Mouse (Mus musculus) embryonic facial prominence, embryonic 14.5 days (tissue): Measurements from ENCODE around the gene Ercc8. TPM values are rescaled to one million over a fixed set of nuclear protein-coding genes. Genes with fewer than 3 reads are reported as not detected.

Experiments
- ATAC-seq: fragments of 200-750 bp; cut with Nextera tagmentation; 2 replicates; pipeline ENCODE4 v1.8.0; 2017; ENCODE audit warnings: low read depth, moderate number of reproducible peaks, moderate TSS enrichment
- DNase-seq: peaks from one replicate; pipeline ENCODE4 v3.0.0-alpha.2; 2015; ENCODE audit warnings: low spot score
- H3K27ac ChIP-seq: fragments of 300-500 bp; sonication (generic); replicated peaks from 2 replicates; pipeline ENCODE4 v1.5.1; 2014; ENCODE audit warnings: low read depth, mild to moderate bottlenecking, low read length, moderate library complexity
- H3K27me3 ChIP-seq: fragments of 300-500 bp; sonication (generic); replicated peaks from 2 replicates; pipeline ENCODE4 v1.6.1; 2014; ENCODE audit warnings: low read length; ENCODE audit not compliant: control insufficient read depth, insufficient read depth
- H3K36me3 ChIP-seq: fragments of 300-500 bp; sonication (generic); 2 replicates; pipeline ENCODE4 v1.6.1; 2014; ENCODE audit warnings: low read length, mixed read lengths; ENCODE audit not compliant: control insufficient read depth, insufficient read depth
- H3K4me1 ChIP-seq: fragments of 300-500 bp; sonication (generic); 2 replicates; pipeline ENCODE4 v1.6.1; 2014; ENCODE audit warnings: antibody characterized with exemption, low read length; ENCODE audit not compliant: control insufficient read depth, insufficient read depth
- H3K4me2 ChIP-seq: fragments of 300-500 bp; sonication (generic); 2 replicates; pipeline ENCODE4 v1.6.1; 2014; ENCODE audit warnings: low read depth, mild to moderate bottlenecking, low read length, moderate library complexity, mixed read lengths
- H3K4me3 ChIP-seq: fragments of 300-500 bp; sonication (generic); 2 replicates; pipeline ENCODE4 v1.5.1; 2014; ENCODE audit warnings: low read depth, mild to moderate bottlenecking, low read length
- H3K9ac ChIP-seq: fragments of 300-500 bp; sonication (generic); 2 replicates; pipeline ENCODE4 v1.6.1; 2014; ENCODE audit warnings: low read depth, mild to moderate bottlenecking, low read length, moderate library complexity, mixed read lengths
- H3K9me3 ChIP-seq: fragments of 300-500 bp; sonication (generic); 2 replicates; pipeline ENCODE4 v1.6.1; 2016; ENCODE audit warnings: low read length; ENCODE audit not compliant: control insufficient read depth
- WGBS: fragments of 180-500 bp; shearing (Covaris S2); extraction: QIAGEN DNeasy Blood & Tissue Kit; methylation state at CpG from one replicate; pipeline ENCODE4 v1.1.7; 2014; 5-methylcytosine and 5-hydroxymethylcytosine counted together
- polyA plus RNA-seq: library from polyadenylated mRNA; unstranded; fragments of >200 nt; fragmentation: Nextera tagmentation; extraction: Ambion mirVana; gene quantifications from 2 replicates; pipeline ENCODE4 v1.2.1, GENCODE M21; 2014

The Ercc8 gene
- polyA plus RNA-seq, 1 experiment from 2014 or later = 17.0 TPM

DNA sequence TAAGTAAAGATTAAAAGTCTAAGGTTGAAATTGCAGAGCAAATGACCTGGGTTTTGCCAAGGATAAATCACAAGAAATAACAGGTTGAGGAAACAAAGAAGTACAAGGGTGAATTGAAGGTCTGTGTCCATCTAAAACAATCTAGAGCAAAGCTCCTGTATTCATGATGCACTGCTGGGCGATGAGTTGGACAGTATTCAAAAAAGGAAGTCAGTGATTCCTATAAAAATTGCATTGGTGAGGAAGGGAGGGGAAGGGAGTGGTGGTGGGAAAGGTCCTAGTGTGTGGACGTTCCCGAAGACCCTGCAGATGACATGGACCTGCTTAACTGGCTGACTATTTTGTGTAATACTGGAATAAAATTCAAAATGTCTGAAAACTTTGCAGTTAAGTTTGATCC, 6.1 kb downstream of the Ercc8 start:
- Histone ChIP-seq H3K4me2 (no peak overlapping the region), H3K9me3 (no peaks in the 10 kb centered on the region), H3K9ac (no peak overlapping the region), H3K27me3 (no peaks in the 10 kb centered on the region), H3K4me1 (peaks cover 3% of the 10 kb centered on the region), H3K27ac (no peak overlapping the region), H3K36me3 (peaks cover 7% of the 10 kb centered on the region; the same call in 1 of the 2 replicates), H3K4me3 (no peak overlapping the region)
- WGBS = 86% methylated on average over 3 of the region's 3 CpGs
- DNase-seq (no peak), ATAC-seq (no peak)

DNA sequence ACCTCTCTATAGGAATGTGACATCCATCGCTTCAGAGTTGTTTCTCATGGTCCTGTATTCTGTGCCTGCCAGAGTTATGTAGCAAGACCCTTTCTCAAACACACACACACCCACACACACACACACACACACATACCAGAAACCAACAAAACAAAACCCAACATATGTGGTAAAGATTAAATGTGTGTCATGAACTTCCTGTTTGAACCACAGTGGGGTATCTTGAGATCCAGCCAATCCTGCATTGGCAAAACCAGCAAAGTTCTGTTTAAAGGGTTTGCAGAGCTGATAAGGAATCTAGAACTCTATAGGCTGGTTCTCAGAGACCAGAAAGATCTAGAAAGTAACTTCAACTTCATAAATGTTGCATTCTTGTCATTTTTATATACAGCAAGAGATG, 11.5 kb downstream of the Ercc8 start:
- ATAC-seq (no peak), DNase-seq (no peak)
- no peak overlapping the region for H3K27ac ChIP-seq
- H3K36me3 ChIP-seq = peaks cover 50% of the 10 kb centered on the region
- H3K9ac ChIP-seq = no peak overlapping the region
- no peaks in the 10 kb centered on the region for H3K27me3 ChIP-seq
- no peak overlapping the region for H3K4me2 ChIP-seq
- H3K4me3 ChIP-seq = no peak overlapping the region
- H3K4me1 ChIP-seq = no peaks in the 10 kb centered on the region
- WGBS = 97% methylated on average over 1 of the region's 1 CpGs
- no peaks in the 10 kb centered on the region for H3K9me3 ChIP-seq

DNA sequence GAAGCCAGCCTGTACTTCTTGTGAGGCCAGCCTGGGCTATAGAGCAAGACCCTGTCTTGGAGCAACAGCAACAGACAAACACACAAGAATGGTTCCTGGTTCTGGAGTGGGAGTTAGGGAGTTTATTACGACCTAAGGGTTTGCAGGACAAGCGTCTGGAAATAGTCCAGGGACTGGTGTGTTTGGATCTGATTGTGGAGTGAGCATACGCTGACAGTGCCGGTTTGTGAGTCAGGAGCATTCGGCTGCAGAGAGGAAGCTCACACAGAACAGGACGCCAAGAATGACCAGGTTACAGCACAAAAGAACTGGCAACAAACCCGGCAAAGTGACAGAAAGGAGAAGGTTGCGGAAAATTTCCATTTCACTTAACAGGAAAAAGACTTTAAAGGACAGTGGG, 12.0 kb downstream of the Ercc8 start:
- ATAC-seq (no peak), DNase-seq (no peak)
- H3K4me2 ChIP-seq = no peak overlapping the region
- WGBS = 92% methylated on average over 8 of the region's 8 CpGs
- peaks cover 55% of the 10 kb centered on the region for H3K36me3 ChIP-seq
- H3K9me3 ChIP-seq = no peaks in the 10 kb centered on the region
- H3K9ac ChIP-seq = no peak overlapping the region
- H3K4me1 ChIP-seq = no peaks in the 10 kb centered on the region
- H3K27ac ChIP-seq = no peak overlapping the region
- no peak overlapping the region for H3K4me3 ChIP-seq
- H3K27me3 ChIP-seq = no peaks in the 10 kb centered on the region

DNA sequence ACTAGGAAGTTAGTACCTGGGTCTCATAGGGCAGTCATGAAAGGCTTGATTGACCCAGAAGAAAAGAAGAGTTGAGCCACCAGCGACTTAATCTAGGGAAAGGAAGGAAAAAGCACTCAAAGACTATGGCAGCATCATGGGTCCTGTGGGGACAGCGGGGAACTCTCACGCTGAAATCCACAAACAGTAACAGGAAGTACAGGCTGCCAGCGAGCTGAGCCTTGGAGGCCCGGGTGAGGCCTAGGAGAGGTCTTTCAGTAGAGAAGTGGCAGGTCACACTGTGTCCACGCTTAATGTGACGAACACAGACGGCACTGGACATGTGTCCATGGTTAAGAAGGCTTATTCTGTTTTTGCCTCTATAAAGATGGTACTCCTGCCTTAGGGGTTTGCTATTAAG, 21.1 kb downstream of the Ercc8 start:
- ATAC-seq (no peak), DNase-seq (no peak)
- Histone ChIP-seq H3K4me3 (no peak overlapping the region), H3K9me3 (no peaks in the 10 kb centered on the region), H3K27me3 (no peaks in the 10 kb centered on the region), H3K4me1 (no peaks in the 10 kb centered on the region), H3K27ac (no peak overlapping the region), H3K36me3 (peaks cover 74% of the 10 kb centered on the region), H3K9ac (no peak overlapping the region), H3K4me2 (no peak overlapping the region)
- WGBS = 82% methylated on average over 8 of the region's 8 CpGs

DNA sequence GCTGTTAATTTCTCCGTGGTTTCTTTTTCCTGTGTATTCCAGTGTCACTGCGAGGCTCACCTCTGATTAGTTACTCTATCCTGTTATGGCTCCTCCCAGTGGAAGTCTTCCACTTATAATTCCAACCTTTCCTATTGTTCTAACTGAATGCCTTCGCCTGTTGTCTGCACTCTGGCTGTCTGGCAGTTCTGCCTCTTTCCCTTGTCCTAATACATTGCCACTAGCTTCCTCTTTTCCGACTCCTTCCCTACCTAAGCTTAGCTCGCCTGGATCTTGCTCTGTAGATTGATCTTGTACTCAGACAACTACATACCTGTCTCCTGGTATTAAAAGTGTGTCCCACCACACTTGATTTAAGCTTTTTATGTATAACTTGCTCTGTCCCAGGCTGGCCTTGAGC, 22.3 kb downstream of the Ercc8 start:
- Histone ChIP-seq H3K9ac (no peak overlapping the region), H3K4me3 (no peak overlapping the region), H3K4me2 (no peak overlapping the region), H3K4me1 (no peaks in the 10 kb centered on the region), H3K36me3 (peaks cover 73% of the 10 kb centered on the region), H3K27ac (no peak overlapping the region), H3K27me3 (no peaks in the 10 kb centered on the region), H3K9me3 (no peaks in the 10 kb centered on the region)
- DNase-seq = no peak
- ATAC-seq = no peak
- 79% methylated on average over 5 of the region's 5 CpGs for WGBS

DNA sequence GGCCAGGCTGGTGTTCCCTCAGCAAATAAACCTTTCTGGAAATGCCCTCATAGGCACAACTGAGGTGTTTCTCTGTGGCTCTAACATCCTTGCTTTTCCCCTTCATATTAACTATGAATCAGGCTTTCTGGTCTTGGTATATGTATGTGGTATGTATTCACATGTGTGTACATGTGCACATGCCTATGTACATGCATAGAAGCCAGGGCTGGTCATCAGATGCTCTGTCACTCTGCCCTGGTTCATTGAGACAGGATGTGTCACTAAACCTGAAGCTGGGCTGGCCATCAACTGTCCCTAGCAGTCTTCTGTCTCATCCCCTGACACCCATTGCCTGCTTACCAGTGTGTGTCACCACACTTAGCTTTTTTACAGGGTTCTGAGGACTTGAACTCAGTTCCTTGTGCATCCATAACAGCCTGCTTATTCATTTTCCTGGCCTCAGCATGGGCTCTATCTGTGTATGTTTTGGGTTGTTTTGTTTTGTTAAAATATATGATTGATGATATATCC, 26.3 kb downstream of the Ercc8 start:
- H3K4me2 ChIP-seq = no peak overlapping the region
- H3K4me3 ChIP-seq = no peak overlapping the region
- H3K4me1 ChIP-seq = no peaks in the 10 kb centered on the region
- DNase-seq (no peak), ATAC-seq (no peak)
- no peaks in the 10 kb centered on the region for H3K9me3 ChIP-seq
- no peaks in the 10 kb centered on the region for H3K27me3 ChIP-seq
- peaks cover 67% of the 10 kb centered on the region for H3K36me3 ChIP-seq
- no peak overlapping the region for H3K27ac ChIP-seq
- no peak overlapping the region for H3K9ac ChIP-seq

DNA sequence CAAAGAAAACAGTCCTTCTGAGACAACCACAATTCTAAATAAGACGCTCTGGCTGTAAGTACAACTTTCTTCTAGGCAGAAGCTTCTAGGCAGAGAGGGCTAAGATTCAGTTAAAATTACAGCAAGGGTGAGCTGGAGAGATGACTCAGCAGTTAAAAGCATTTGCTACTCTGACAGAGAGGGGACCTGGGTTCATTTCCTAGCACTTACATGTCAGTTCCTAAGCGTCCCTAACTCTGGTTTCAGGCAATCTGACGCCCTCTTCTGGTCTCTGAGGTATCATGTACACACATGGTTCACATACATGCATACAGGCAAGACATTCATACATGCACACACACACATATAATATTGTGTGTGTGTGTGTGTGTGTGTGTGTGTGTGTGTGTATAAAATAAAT, 27.0 kb downstream of the Ercc8 start:
- DNase-seq = no peak
- no peak overlapping the region for H3K4me2 ChIP-seq
- H3K4me1 ChIP-seq = no peaks in the 10 kb centered on the region
- H3K4me3 ChIP-seq = no peak overlapping the region
- H3K9me3 ChIP-seq = no peaks in the 10 kb centered on the region
- H3K9ac ChIP-seq = no peak overlapping the region
- 89% methylated on average over 3 of the region's 3 CpGs for WGBS
- no peak for ATAC-seq
- H3K36me3 ChIP-seq = peaks cover 64% of the 10 kb centered on the region
- H3K27me3 ChIP-seq = no peaks in the 10 kb centered on the region
- H3K27ac ChIP-seq = no peak overlapping the region

DNA sequence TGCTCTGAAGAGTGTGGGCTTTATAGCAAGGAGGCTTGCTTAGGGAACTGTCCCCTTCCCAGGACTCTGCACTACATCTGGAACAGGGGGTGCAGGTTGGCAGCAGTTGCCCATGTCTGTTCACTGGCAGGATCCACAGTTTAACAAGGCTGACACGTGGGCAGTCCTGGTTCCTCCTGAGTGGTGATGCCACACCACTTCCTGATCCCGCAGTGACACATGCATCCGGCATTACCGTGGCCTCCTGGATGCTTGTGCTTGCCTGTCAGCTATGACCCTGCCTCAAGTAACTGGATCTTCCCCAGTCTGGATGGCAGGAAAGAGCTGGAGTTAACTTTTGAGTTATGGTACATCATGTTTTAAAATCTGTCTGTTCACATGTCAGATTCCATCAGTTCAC, 29.5 kb downstream of the Ercc8 start:
- H3K9me3 ChIP-seq = no peaks in the 10 kb centered on the region
- H3K4me2 ChIP-seq = no peak overlapping the region
- no peaks in the 10 kb centered on the region for H3K4me1 ChIP-seq

DNA sequence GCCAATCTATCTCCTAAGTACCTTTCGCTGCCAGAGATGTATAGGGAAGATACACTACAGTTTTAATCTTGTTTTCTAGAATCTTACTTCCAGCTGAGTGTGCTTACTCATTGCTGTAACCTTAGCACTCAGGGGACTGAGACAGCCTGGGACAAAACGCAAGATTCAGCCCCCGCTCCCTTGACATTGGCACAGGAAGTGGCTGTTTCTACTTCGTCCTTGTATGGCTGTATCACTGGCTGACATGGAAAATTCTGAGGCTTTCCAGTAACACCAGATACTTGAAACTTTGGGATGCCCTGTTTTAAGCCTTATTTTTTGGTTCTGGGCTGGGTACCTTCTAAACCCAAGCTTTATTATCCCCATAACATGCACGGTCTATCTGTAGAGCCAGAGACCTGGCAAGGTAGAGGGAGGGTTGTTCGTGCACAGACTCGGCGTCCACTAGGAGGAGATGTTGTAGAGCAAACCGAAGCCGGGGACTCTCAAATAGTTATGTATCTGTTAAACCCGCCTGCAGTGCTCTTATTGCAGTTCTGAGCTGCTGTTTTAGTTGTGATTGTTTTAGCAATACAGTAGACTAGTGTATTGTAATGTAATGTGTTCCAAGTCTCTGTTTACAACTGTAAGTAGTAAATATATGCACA, 32.7 kb downstream of the Ercc8 start:
- H3K4me1 ChIP-seq = no peaks in the 10 kb centered on the region
- no peak overlapping the region for H3K9ac ChIP-seq
- H3K36me3 ChIP-seq = peaks cover 36% of the 10 kb centered on the region
- H3K27me3 ChIP-seq = no peaks in the 10 kb centered on the region
- no peaks in the 10 kb centered on the region for H3K9me3 ChIP-seq
- no peak overlapping the region for H3K4me3 ChIP-seq
- no peak overlapping the region for H3K27ac ChIP-seq
- H3K4me2 ChIP-seq = no peak overlapping the region
- peak; percentile 70; the same call in 1 of the 2 replicates for ATAC-seq
- WGBS = 54% methylated on average over 11 of the region's 11 CpGs
- peak; percentile 81 for DNase-seq

More for the DNA sequence above, 29.5 kb downstream of the Ercc8 start:
- Histone ChIP-seq H3K27me3 (no peaks in the 10 kb centered on the region), H3K9ac (no peak overlapping the region), H3K27ac (no peak overlapping the region), H3K36me3 (peaks cover 40% of the 10 kb centered on the region), H3K4me3 (no peak overlapping the region)
- 87% methylated on average over 4 of the region's 4 CpGs for WGBS
- DNase-seq (no peak), ATAC-seq (no peak)
